Mouse (Mus musculus): ENCODE results near the gene Scd4. TPM values are rescaled to one million over a fixed set of nuclear protein-coding genes. Genes with fewer than 3 reads are reported as not detected.
"Not testable (repeated sequence)": the region's sequence is repeated elsewhere in the genome, so short reads cannot be mapped to it uniquely, and the experiment has no call there.

The Scd4 gene
- total and polyA plus RNA-seq, 3 experiments = 4.6 to 12.6 (median 6.0) TPM

DNA sequence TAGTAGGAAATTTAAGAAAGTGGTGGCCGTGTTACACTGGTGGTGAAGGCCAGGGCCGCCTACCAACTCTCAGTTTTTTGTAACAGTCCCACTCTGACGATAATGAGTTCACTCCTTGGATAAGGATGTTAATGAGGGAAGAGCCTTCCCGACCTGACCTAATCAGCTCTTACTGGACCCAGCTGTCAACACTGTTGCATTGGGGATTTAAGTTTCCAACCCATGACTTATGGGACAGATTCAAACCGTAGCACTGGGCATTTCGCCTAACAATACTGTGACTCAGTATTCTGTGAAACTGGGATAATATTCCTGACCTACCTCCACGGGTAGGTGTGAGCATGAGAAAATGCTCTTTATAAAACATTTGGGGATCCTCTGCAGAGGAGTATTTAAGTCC lies 26.7 kb upstream of the Scd4 start:
- WGBS = 64% methylated on average over 7 of the region's 7 CpGs
- H3K27me3 ChIP-seq (ENCODE audit: control insufficient read depth, insufficient read depth, low read length) = no peaks in the 10 kb centered on the region
- H3K4me1 ChIP-seq (ENCODE audit: control insufficient read depth, insufficient read depth, low read length) = peaks cover under 1% of the 10 kb centered on the region; the same call in 1 of the 2 replicates
- no peak for TF ChIP-seq CTCF (IDR thresholded peaks at IDR 0.05)
- TF ChIP-seq EP300 (IDR thresholded peaks at IDR 0.05; ENCODE audit: insufficient read depth, low read depth, low read length) = no peak
- TF ChIP-seq POLR2A (IDR thresholded peaks at IDR 0.05; ENCODE audit: insufficient read depth, low read depth, low read length) = no peak
- no peaks in the 10 kb centered on the region; the same call in 1 of the 2 replicates for H3K36me3 ChIP-seq (ENCODE audit: control insufficient read depth, insufficient read depth, low read length)
- H3K79me2 ChIP-seq (replicated peaks; ENCODE audit: control insufficient read depth, insufficient read depth, low read length) = no peaks in the 10 kb centered on the region
- H3K9ac ChIP-seq (ENCODE audit: low read depth, low read length) = no peak overlapping the region
- intact Hi-C loops (cut with DNase I) = no loop called here
- H3K27ac ChIP-seq = no peak overlapping the region
- DNase-seq = no peak
- H3K4me3 ChIP-seq = no peak overlapping the region

DNA sequence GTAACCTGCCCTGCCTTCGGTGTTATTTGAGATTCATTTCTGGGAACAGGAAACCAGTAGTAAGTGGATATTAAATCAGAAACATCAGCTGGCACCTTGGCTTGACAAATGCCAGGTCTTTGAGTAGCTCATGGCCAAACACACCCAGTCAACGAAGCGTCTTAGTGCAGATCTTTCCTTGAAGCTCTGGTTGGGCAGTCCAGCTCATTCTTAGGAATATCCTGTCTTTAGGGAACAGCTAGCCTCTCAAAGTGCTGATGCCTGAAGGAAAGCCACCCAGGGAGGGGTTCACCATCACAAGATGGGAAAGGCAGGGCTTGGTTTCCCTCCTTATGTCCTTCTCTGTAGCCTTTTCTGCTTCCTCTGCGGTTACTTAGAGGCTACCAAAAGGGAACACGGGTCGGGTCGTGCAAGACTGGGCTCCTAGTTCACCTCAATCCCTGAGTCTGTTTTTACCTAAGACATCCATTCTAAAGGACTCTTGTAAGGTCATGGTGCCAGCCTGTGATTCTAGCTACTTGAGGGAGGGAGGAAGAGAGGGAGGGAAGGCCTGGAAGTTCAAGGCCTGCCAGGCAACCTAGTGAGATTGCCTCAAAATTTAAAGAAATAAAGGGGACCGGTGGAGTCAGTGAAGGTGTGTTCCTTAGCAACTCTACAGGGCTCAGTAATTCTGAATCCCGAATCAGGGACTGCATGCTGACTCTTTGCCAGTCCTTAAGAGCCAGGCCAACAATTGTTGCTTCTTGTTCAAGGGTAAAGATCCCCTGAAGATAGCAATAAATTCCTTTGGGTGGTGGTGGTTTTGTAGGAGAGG lies 25.6 kb upstream of the Scd4 start:
- H3K27me3 ChIP-seq (ENCODE audit: control insufficient read depth, insufficient read depth, low read length) = no peaks in the 10 kb centered on the region
- no peaks in the 10 kb centered on the region for H3K36me3 ChIP-seq (ENCODE audit: control insufficient read depth, insufficient read depth, low read length)
- intact Hi-C loops (cut with DNase I) = no loop called here
- WGBS = 82% methylated on average over 9 of the region's 9 CpGs
- no peak overlapping the region for H3K27ac ChIP-seq
- no peak overlapping the region for H3K9ac ChIP-seq (ENCODE audit: low read depth, low read length)
- TF ChIP-seq EP300 (IDR thresholded peaks at IDR 0.05; ENCODE audit: insufficient read depth, low read depth, low read length) = no peak
- no peak for TF ChIP-seq CTCF (IDR thresholded peaks at IDR 0.05)
- TF ChIP-seq POLR2A (IDR thresholded peaks at IDR 0.05; ENCODE audit: insufficient read depth, low read depth, low read length) = no peak
- no peaks in the 10 kb centered on the region for H3K79me2 ChIP-seq (replicated peaks; ENCODE audit: control insufficient read depth, insufficient read depth, low read length)
- no peak overlapping the region for H3K4me3 ChIP-seq
- no peak for DNase-seq
- H3K4me1 ChIP-seq (ENCODE audit: control insufficient read depth, insufficient read depth, low read length) = peaks cover 2% of the 10 kb centered on the region

DNA sequence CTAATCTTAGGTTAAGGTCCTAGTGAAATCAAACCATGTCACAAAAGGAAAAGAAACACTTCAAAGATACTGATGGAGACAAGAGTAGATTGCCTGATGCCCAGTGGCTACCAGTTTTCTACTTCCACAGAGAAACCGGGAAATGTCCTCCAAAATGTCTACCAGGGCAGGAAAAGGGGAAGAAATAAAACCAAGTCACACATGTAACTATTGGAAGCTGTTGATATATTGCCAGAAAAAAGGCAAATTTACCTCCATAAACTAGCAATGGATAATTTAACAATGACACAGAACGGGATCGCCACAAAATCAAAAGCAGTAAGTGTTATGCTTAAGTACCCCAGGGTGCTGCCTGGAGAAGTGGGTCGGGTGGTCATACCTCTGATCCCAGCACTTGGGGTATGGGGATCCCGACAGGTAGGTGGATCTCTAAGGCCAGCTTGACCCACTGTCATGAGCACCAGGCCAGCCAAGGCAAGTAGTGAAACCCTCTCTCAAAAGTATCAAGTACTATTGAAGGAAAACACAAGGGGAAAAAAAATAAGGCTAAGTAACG lies 24.9 kb upstream of the Scd4 start:
- Histone ChIP-seq H3K36me3 (ENCODE audit: control insufficient read depth, insufficient read depth, low read length) (no peaks in the 10 kb centered on the region), H3K79me2 (replicated peaks; ENCODE audit: control insufficient read depth, insufficient read depth, low read length) (no peaks in the 10 kb centered on the region), H3K4me3 (no peak overlapping the region), H3K27me3 (ENCODE audit: control insufficient read depth, insufficient read depth, low read length) (no peaks in the 10 kb centered on the region), H3K9ac (ENCODE audit: low read depth, low read length) (no peak overlapping the region), H3K27ac (no peak overlapping the region), H3K4me1 (ENCODE audit: control insufficient read depth, insufficient read depth, low read length) (peaks cover 2% of the 10 kb centered on the region; the same call in 1 of the 2 replicates)
- no peak for DNase-seq
- TF ChIP-seq EP300 (IDR thresholded peaks at IDR 0.05; ENCODE audit: insufficient read depth, low read depth, low read length) (no peak), CTCF (IDR thresholded peaks at IDR 0.05) (no peak), POLR2A (IDR thresholded peaks at IDR 0.05; ENCODE audit: insufficient read depth, low read depth, low read length) (no peak)
- intact Hi-C loops (cut with DNase I) = no loop called here
- 91% methylated on average over 6 of the region's 6 CpGs for whole genome bisulfite sequencing

DNA sequence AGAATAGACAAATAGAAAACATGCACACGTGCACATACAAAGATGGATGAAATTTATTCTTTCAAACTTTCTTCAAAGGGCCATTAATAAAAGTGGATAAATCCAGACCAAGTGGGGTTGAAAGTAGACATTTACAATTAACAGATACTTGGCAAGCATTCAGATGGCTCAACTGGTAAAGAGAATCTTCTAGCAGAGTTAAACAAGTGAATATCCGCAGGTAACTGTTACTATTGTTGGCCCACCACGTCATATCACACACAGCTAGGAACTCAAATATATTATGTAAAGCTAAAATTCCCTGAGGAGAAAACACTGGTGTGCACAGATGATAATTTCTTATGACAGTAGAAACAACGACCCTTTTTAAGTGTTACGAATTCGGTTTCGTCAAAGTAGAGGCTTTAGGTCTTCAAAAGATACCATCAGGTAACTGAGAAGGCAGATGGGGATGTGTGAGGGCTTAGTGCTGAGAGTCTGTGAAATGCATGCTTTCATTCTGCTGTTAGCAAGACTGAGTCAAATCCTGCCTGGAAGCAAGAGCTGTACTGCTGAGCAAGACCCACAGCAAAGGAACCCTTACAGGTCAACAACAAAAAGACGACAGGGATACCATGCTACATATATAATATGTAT lies 24.2 kb upstream of the Scd4 start:
- H3K36me3 ChIP-seq (ENCODE audit: control insufficient read depth, insufficient read depth, low read length) = no peaks in the 10 kb centered on the region
- no peak for TF ChIP-seq POLR2A (IDR thresholded peaks at IDR 0.05; ENCODE audit: insufficient read depth, low read depth, low read length)
- no peak for TF ChIP-seq EP300 (IDR thresholded peaks at IDR 0.05; ENCODE audit: insufficient read depth, low read depth, low read length)
- no peak for TF ChIP-seq CTCF (IDR thresholded peaks at IDR 0.05)

DNA sequence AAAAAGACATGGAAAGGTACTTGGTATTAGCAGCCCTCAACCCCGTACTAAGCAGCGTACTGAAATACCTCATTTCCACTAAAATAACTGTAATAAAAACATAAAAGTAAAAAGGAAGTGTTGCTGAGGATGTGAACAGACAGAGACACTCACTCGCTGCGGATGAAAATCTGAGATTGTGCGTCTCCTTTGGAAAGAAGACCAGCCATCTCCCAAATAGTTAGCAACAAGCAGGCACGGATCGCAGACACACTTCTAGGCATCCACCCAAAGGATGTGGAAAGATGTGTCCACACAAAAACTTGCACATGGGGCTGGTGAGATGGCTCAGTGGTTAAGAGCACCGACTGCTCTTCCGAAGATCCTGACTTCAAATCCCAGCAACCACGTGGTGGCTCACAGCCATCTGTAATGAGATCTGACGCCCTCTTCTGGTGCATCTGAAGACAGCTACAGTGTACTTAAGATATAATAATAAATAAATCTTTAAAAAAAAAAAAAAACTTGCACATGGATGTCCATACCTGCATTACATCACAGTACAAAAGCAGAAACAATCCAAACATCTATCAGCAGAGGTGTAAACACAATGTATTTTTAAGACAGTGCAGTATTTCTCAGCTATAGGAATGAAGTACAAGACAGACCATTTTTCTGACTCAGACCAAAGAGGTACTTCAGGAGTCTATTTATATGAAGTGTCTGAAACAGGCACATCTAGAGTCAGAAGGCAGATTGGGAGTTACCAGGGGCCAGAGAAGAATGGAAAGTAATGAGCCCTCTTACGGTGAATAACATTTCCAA lies 23.3 kb upstream of the Scd4 start:
- H3K79me2 ChIP-seq (replicated peaks; ENCODE audit: control insufficient read depth, insufficient read depth, low read length) = no peaks in the 10 kb centered on the region
- H3K4me1 ChIP-seq (ENCODE audit: control insufficient read depth, insufficient read depth, low read length) = peaks cover 3% of the 10 kb centered on the region
- DNase-seq = no peak
- no peaks in the 10 kb centered on the region for H3K36me3 ChIP-seq (ENCODE audit: control insufficient read depth, insufficient read depth, low read length)
- intact Hi-C loops (cut with DNase I) = no loop called here
- no peak overlapping the region for H3K4me3 ChIP-seq
- H3K9ac ChIP-seq (ENCODE audit: low read depth, low read length) = no peak overlapping the region
- no peaks in the 10 kb centered on the region for H3K27me3 ChIP-seq (ENCODE audit: control insufficient read depth, insufficient read depth, low read length)
- H3K27ac ChIP-seq = no peak overlapping the region
- TF ChIP-seq CTCF (IDR thresholded peaks at IDR 0.05) (no peak), EP300 (IDR thresholded peaks at IDR 0.05; ENCODE audit: insufficient read depth, low read depth, low read length) (no peak), POLR2A (IDR thresholded peaks at IDR 0.05; ENCODE audit: insufficient read depth, low read depth, low read length) (no peak)
- 87% methylated on average over 12 of the region's 12 CpGs for WGBS

More for the DNA sequence above, 24.2 kb upstream of the Scd4 start:
- H3K27me3 ChIP-seq (ENCODE audit: control insufficient read depth, insufficient read depth, low read length) = no peaks in the 10 kb centered on the region
- H3K79me2 ChIP-seq (replicated peaks; ENCODE audit: control insufficient read depth, insufficient read depth, low read length) = no peaks in the 10 kb centered on the region
- H3K27ac ChIP-seq = no peak overlapping the region
- no peak overlapping the region for H3K9ac ChIP-seq (ENCODE audit: low read depth, low read length)
- DNase-seq = no peak
- intact Hi-C loops (cut with DNase I) = no loop called here
- H3K4me1 ChIP-seq (ENCODE audit: control insufficient read depth, insufficient read depth, low read length) = peaks cover 2% of the 10 kb centered on the region; the same call in 1 of the 2 replicates
- no peak overlapping the region for H3K4me3 ChIP-seq
- WGBS = 84% methylated on average over 8 of the region's 8 CpGs

DNA sequence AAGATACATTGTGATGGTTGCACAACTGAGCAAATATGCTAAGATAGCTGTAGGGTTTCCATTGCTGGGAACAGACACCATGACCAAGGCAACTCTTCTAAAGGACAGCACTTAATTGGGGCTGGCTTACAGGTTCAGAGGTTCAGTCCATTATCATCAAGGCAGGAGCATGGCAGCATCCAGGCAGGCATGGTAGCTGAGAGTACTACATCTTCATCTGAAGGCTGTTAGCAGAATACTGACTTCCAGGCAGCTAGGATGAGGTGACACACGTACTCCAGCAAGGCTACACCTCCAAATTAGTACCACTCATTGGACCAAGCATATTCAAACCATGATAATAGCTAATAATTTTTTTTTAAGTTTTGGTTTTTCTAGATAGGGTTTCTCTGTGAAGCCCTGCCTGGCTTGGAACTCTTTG lies 22.7 kb upstream of the Scd4 start:
- H3K36me3 ChIP-seq (ENCODE audit: control insufficient read depth, insufficient read depth, low read length); H3K79me2 ChIP-seq (replicated peaks; ENCODE audit: control insufficient read depth, insufficient read depth, low read length); H3K4me3 ChIP-seq; intact Hi-C loops (cut with DNase I); H3K9ac ChIP-seq (ENCODE audit: low read depth, low read length); H3K27me3 ChIP-seq (ENCODE audit: control insufficient read depth, insufficient read depth, low read length); H3K27ac ChIP-seq; H3K4me1 ChIP-seq (ENCODE audit: control insufficient read depth, insufficient read depth, low read length); DNase-seq: not testable (repeated sequence)
- 85% methylated on average over 1 of the region's 1 CpGs for WGBS

All from heart, adult 2 months (tissue).